Mouse (Mus musculus) cortical plate, adult 2 months (tissue): Measurements from ENCODE around the gene Saysd1. TPM values are rescaled to one million over a fixed set of nuclear protein-coding genes. Genes with fewer than 3 reads are reported as not detected.

Experiments used
- polyA plus RNA-seq: library from polyadenylated mRNA; depleted of rRNA; stranded (reverse); fragments of >200 nt; gene quantifications from 2 replicates; pipeline ENCODE4 v1.2.3, GENCODE M21; 2012; rRNA removed

Saysd1 gene
- polyA plus RNA-seq, 1 experiment, result 8.3 TPM

Other genes starting within 250 kb of the Saysd1 start
- 104 and 123 TPM in 2 replicates for gene Gng2, start 160.9 kb downstream of the Saysd1 start, polyA plus RNA-seq
- gene Kcnk5, start 43.3 kb upstream of the Saysd1 start, polyA plus RNA-seq, result 0.55 and 0.71 TPM in 2 replicates
- gene Kcnk16, start 130.7 kb upstream of the Saysd1 start, polyA plus RNA-seq, result not detected in 2 replicates
- 30.4 and 32.7 TPM in 2 replicates for gene Nudt13, start 156.2 kb upstream of the Saysd1 start, polyA plus RNA-seq
- 31.8 and 32.5 TPM in 2 replicates for gene Ecd, start 209.6 kb upstream of the Saysd1 start, polyA plus RNA-seq
- 56.6 and 61.0 TPM in 2 replicates for gene Fam149b, start 209.6 kb upstream of the Saysd1 start, polyA plus RNA-seq